Mouse (Mus musculus) forebrain, embryonic 12.5 days (tissue): Measurements from ENCODE around the gene Car15. TPM values are rescaled to one million over a fixed set of nuclear protein-coding genes. Genes with fewer than 3 reads are reported as not detected.
A peak's percentile ranks its signal among the peaks of the same experiment; 100 is the strongest.

Experiments
- ATAC-seq: fragments of 200-750 bp; cut with Nextera tagmentation; 2 replicates; pipeline ENCODE4 v1.8.0; 2017; ENCODE audit warnings: moderate TSS enrichment; ENCODE audit not compliant: low FRiP score
- H3K27ac ChIP-seq: fragments of 300-500 bp; sonication (generic); 2 replicates; pipeline ENCODE4 v1.5.1; 2016; ENCODE audit warnings: mild to moderate bottlenecking
- H3K27me3 ChIP-seq: fragments of 300-500 bp; sonication (generic); 2 replicates; pipeline ENCODE4 v1.6.1; 2016; ENCODE audit warnings: mild to moderate bottlenecking
- H3K36me3 ChIP-seq: fragments of 300-500 bp; sonication (generic); replicated peaks from 2 replicates; pipeline ENCODE4 v1.6.1; 2016; ENCODE audit warnings: mild to moderate bottlenecking
- H3K4me1 ChIP-seq: fragments of 300-500 bp; sonication (generic); 2 replicates; pipeline ENCODE4 v1.6.1; 2016
- H3K4me2 ChIP-seq: fragments of 300-500 bp; sonication (generic); 2 replicates; pipeline ENCODE4 v1.6.1; 2016; ENCODE audit warnings: mild to moderate bottlenecking, moderate library complexity
- H3K4me3 ChIP-seq: fragments of 300-500 bp; sonication (generic); replicated peaks from 2 replicates; pipeline ENCODE4 v1.5.1; 2016; ENCODE audit warnings: mild to moderate bottlenecking
- H3K9ac ChIP-seq: fragments of 300-500 bp; sonication (generic); 2 replicates; pipeline ENCODE4 v1.6.1; 2016; ENCODE audit warnings: mild to moderate bottlenecking
- H3K9me3 ChIP-seq: fragments of 300-500 bp; sonication (generic); 2 replicates; pipeline ENCODE4 v1.6.1; 2016
- WGBS: fragments of 180-500 bp; shearing (Covaris S2); methylation state at CpG from one replicate; pipeline ENCODE4 v1.1.7; 2016; 5-methylcytosine and 5-hydroxymethylcytosine counted together
- polyA plus RNA-seq: library from polyadenylated mRNA; unstranded; fragments of >200 nt; fragmentation: Nextera tagmentation; extraction: Ambion mirVana; gene quantifications from 2 replicates; pipeline ENCODE4 v1.2.1, GENCODE M21; 2016

The Car15 gene
- polyA plus RNA-seq, 1 experiment from 2014 or later: 4.4 TPM

GRCm38 (mm10) chr16:17832821-17833220 lies 5.3 kb downstream of the Car15 start, which contains the start of gene B830017H08Rik:
B830017H08Rik (plus strand) TSS chr16:17833121.
- WGBS: 17% methylated on average over 7 of the region's 7 CpGs

GRCm38 (mm10) chr16:17831781-17832180 lies 6.4 kb downstream of the Car15 start:
- no peak overlapping the region for H3K4me3 ChIP-seq
- 5% methylated on average over 11 of the region's 11 CpGs for WGBS
- H3K27me3 ChIP-seq: peaks cover 90% of the 10 kb centered on the region
- no peak overlapping the region for H3K9ac ChIP-seq
- ATAC-seq: no peak
- H3K27ac ChIP-seq: no peak overlapping the region
- H3K36me3 ChIP-seq: no peaks in the 10 kb centered on the region
- peaks cover 17% of the 10 kb centered on the region for H3K4me1 ChIP-seq
- no peak overlapping the region for H3K4me2 ChIP-seq
- no peaks in the 10 kb centered on the region for H3K9me3 ChIP-seq

More at GRCm38 (mm10) chr16:17832821-17833220, 5.3 kb downstream of the Car15 start, which contains the start of gene B830017H08Rik:
- peak within 1 kb of the TSS; percentile 61 for H3K4me3 ChIP-seq
- H3K9me3 ChIP-seq: no peaks in the 10 kb centered on the region
- H3K27ac ChIP-seq: peak within 1 kb of the TSS; percentile 65; the same call in 1 of the 2 replicates
- ATAC-seq: no peak
- H3K27me3 ChIP-seq: peaks cover 94% of the 10 kb centered on the region
- H3K9ac ChIP-seq: peak within 1 kb of the TSS; percentile 56
- peaks cover 17% of the 10 kb centered on the region for H3K4me1 ChIP-seq
- peak within 1 kb of the TSS; percentile 96 for H3K4me2 ChIP-seq
- H3K36me3 ChIP-seq: no peaks in the 10 kb centered on the region

DNA sequence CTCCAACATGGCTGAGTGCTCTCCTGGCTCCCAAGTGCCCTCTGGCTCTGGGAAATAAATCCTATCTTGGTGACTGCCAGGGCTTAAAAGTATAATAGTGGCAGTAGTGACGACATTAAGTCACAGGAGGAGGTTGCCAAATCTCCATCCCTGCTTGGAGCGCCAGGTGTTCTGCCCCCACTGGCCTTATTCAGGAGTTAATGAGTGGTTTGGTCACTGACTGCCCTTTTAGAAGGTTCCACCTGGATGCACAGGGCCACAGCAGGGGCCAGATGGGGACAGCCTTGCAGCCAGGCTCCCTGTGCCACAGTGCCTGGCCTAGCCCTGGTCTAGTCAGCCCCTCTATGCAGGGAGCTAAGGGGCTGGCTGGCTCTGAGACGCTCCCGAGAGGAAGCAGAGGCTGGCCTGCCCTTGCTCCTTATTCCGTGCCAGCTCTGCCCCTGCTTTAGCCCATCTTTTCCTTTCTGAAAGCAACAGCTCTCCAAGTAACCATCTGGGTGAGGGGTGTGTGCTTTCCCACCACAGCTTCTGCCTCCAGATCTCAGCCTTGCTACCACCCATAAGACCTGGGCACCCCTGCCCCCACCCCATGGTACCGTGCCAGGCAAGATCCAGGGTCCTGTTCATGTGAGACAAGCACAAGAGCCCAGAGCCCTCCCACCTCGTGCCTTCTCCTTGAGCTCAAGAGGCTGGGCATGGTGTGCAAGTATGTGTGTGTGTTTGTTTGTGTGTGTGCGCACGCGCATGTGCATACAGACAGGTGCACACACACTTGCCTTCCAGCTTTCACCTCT lies 7.6 kb downstream of the Car15 start:
- 52% methylated on average over 10 of the region's 10 CpGs for WGBS
- Histone ChIP-seq H3K9ac (no peak overlapping the region), H3K27ac (no peak overlapping the region), H3K4me2 (no peak overlapping the region), H3K9me3 (no peaks in the 10 kb centered on the region), H3K36me3 (no peaks in the 10 kb centered on the region), H3K4me3 (no peak overlapping the region), H3K27me3 (peaks cover 78% of the 10 kb centered on the region), H3K4me1 (peaks cover 17% of the 10 kb centered on the region)
- no peak for ATAC-seq

GRCm38 (mm10) chr16:17828867-17829266 lies 9.3 kb downstream of the Car15 start:
- Histone ChIP-seq H3K4me2 (no peak overlapping the region), H3K9ac (no peak overlapping the region), H3K27me3 (peaks cover 61% of the 10 kb centered on the region), H3K27ac (no peak overlapping the region), H3K36me3 (no peaks in the 10 kb centered on the region), H3K4me1 (peaks cover 11% of the 10 kb centered on the region), H3K4me3 (no peak overlapping the region), H3K9me3 (no peaks in the 10 kb centered on the region)
- ATAC-seq: no peak
- WGBS: 62% methylated on average over 3 of the region's 3 CpGs

- Histone ChIP-seq H3K36me3 (no peaks in the 10 kb centered on the region), H3K27ac (no peak overlapping the region), H3K4me3 (no peak overlapping the region), H3K9ac (no peak overlapping the region), H3K9me3 (no peaks in the 10 kb centered on the region), H3K4me1 (peaks cover 5% of the 10 kb centered on the region), H3K27me3 (peaks cover 55% of the 10 kb centered on the region), H3K4me2 (no peak overlapping the region)
- ATAC-seq: no peak
- WGBS: 83% methylated on average over 2 of the region's 2 CpGs
These were observed 9.9 kb downstream of the Car15 start for GRCm38 (mm10) chr16:17828229-17828628.

DNA sequence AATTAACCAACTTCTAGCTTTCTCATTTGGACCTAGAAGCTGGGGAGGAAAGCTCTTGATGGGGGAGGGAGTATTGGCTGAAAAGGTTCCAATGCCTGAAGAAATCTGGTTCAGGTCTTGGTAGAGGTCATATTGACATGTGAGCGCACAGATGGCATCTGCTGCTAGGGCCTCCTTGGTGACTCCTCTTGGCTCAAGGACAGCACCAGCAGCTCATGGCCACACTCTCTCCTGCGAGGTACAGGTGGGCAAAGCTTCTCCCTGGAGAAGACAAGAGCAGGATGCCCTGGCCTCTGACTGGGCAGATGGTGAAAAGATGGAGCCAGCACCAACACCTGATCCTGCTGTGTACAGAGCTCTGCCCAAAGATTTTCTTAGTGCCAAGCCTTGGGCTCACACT lies 11.7 kb downstream of the Car15 start:
- peaks cover 49% of the 10 kb centered on the region for H3K27me3 ChIP-seq
- no peak overlapping the region for H3K27ac ChIP-seq
- 82% methylated on average over 2 of the region's 2 CpGs for whole genome bisulfite sequencing
- H3K9me3 ChIP-seq: no peaks in the 10 kb centered on the region
- H3K9ac ChIP-seq: no peak overlapping the region
- no peak for ATAC-seq
- H3K4me3 ChIP-seq: no peak overlapping the region
- no peaks in the 10 kb centered on the region for H3K36me3 ChIP-seq
- no peak overlapping the region for H3K4me2 ChIP-seq
- H3K4me1 ChIP-seq: no peaks in the 10 kb centered on the region

GRCm38 (mm10) chr16:17816528-17816927 lies 21.6 kb downstream of the Car15 start:
- ATAC-seq: no peak
- H3K4me3 ChIP-seq: no peak overlapping the region
- peaks cover 61% of the 10 kb centered on the region for H3K27me3 ChIP-seq
- H3K4me1 ChIP-seq: peaks cover 13% of the 10 kb centered on the region
- WGBS: 84% methylated on average over 8 of the region's 8 CpGs
- no peaks in the 10 kb centered on the region for H3K36me3 ChIP-seq
- no peak overlapping the region for H3K9ac ChIP-seq
- H3K27ac ChIP-seq: no peak overlapping the region
- H3K4me2 ChIP-seq: no peak overlapping the region
- no peaks in the 10 kb centered on the region for H3K9me3 ChIP-seq

- Histone ChIP-seq H3K27me3 (peaks cover 62% of the 10 kb centered on the region), H3K4me2 (peak overlapping the region; percentile 90), H3K36me3 (no peaks in the 10 kb centered on the region), H3K4me3 (peak overlapping the region; percentile 51), H3K4me1 (peaks cover 13% of the 10 kb centered on the region), H3K27ac (peak overlapping the region; percentile 56; the same call in 1 of the 2 replicates), H3K9ac (peak overlapping the region; percentile 69), H3K9me3 (no peaks in the 10 kb centered on the region)
- 1% methylated on average over 63 of the region's 63 CpGs for WGBS
- ATAC-seq: peak; percentile 85
These were observed 22.5 kb downstream of the Car15 start for GRCm38 (mm10) chr16:17815411-17816402.

DNA sequence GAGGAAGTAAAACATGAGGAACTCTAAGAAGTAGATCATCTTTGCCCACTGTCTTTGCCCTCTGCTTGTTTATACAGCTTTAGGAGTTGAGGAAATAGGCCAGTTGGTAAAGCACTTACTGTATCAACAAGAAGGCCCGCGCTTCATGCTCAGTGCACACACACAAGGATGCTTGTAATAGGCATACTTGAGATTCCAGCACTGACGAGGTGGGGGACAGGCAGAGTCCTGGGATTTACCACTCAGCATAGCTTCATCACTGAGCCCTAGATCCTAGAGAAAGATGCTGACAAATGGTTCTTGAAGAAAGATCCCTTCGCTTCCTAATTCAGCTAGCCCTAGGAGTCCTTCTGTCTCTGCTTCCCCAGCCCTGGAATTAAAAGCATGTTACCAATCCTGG lies 25.0 kb downstream of the Car15 start:
- no peak overlapping the region for H3K27ac ChIP-seq
- H3K27me3 ChIP-seq: peaks cover 81% of the 10 kb centered on the region
- H3K36me3 ChIP-seq: no peaks in the 10 kb centered on the region
- no peaks in the 10 kb centered on the region for H3K9me3 ChIP-seq
- no peak overlapping the region for H3K4me3 ChIP-seq
- peaks cover 22% of the 10 kb centered on the region for H3K4me1 ChIP-seq
- no peak for ATAC-seq
- no peak overlapping the region for H3K9ac ChIP-seq
- WGBS: 63% methylated on average over 4 of the region's 4 CpGs
- no peak overlapping the region for H3K4me2 ChIP-seq

- Histone ChIP-seq H3K9ac (no peak overlapping the region), H3K27me3 (peaks cover 81% of the 10 kb centered on the region), H3K4me3 (no peak overlapping the region), H3K36me3 (no peaks in the 10 kb centered on the region), H3K4me2 (no peak overlapping the region), H3K27ac (no peak overlapping the region), H3K4me1 (peaks cover 29% of the 10 kb centered on the region), H3K9me3 (no peaks in the 10 kb centered on the region)
- 7% methylated on average over 5 of the region's 5 CpGs for WGBS
- no peak for ATAC-seq
These were observed 26.0 kb downstream of the Car15 start for GRCm38 (mm10) chr16:17812120-17812519.

DNA sequence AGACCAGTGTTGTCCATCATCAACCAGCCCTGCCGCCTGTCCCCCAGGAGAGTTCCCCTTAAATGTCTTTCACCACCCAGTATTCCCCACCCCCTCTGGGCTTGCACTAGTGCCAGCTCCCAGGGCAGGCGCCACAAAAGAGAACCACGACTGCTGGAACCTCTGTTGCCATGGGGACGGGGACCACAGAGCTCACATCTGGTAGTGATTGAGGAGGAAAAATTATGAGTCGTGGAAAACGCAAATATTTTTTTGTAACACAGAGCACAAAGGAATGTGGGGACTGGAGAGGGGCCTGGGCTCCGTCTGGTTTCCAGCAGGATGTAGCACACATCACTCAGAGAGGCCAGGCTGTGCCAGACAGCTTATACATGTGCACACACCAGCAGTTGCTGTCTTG lies 28.5 kb downstream of the Car15 start:
- Histone ChIP-seq H3K4me3 (no peak overlapping the region), H3K27me3 (peaks cover 81% of the 10 kb centered on the region), H3K27ac (peak overlapping the region; percentile 65), H3K4me1 (peaks cover 34% of the 10 kb centered on the region), H3K9ac (no peak overlapping the region), H3K9me3 (no peaks in the 10 kb centered on the region), H3K4me2 (no peak overlapping the region), H3K36me3 (no peaks in the 10 kb centered on the region)
- 21% methylated on average over 7 of the region's 7 CpGs for WGBS
- no peak for ATAC-seq

GRCm38 (mm10) chr16:17809125-17809524 lies 29.0 kb downstream of the Car15 start:
- WGBS: 81% methylated on average over 4 of the region's 4 CpGs
- Histone ChIP-seq H3K27me3 (peaks cover 82% of the 10 kb centered on the region), H3K4me3 (no peak overlapping the region), H3K4me1 (peaks cover 40% of the 10 kb centered on the region), H3K27ac (peak overlapping the region; percentile 42; the same call in 1 of the 2 replicates), H3K9ac (no peak overlapping the region), H3K4me2 (no peak overlapping the region), H3K36me3 (no peaks in the 10 kb centered on the region), H3K9me3 (no peaks in the 10 kb centered on the region)
- ATAC-seq: no peak
